Mouse (Mus musculus) hindbrain, postnatal 0 days (tissue): ENCODE measurements around the gene Chrna1. TPM values are rescaled to one million over a fixed set of nuclear protein-coding genes. Genes with fewer than 3 reads are reported as not detected.
A peak's percentile ranks its signal among the peaks of the same experiment; 100 is the strongest.

ENCODE experiments used
- ATAC-seq: fragments of 200-750 bp; cut with Nextera tagmentation; 2 replicates; pipeline ENCODE4 v1.8.0; 2017; ENCODE audit warnings: mild to moderate bottlenecking, moderate TSS enrichment, moderate library complexity
- DNase-seq: peaks from one replicate; pipeline ENCODE4 v3.0.0-alpha.2; 2015; ENCODE audit warnings: low spot score
- H3K27ac ChIP-seq: fragments of 300-500 bp; sonication (generic); 2 replicates; pipeline ENCODE4 v1.5.1; 2014; ENCODE audit warnings: mild to moderate bottlenecking
- H3K27me3 ChIP-seq: fragments of 300-500 bp; sonication (generic); 2 replicates; pipeline ENCODE4 v1.6.1; 2014; ENCODE audit warnings: low read length, mixed read lengths; ENCODE audit not compliant: insufficient read depth
- H3K36me3 ChIP-seq: fragments of 300-500 bp; sonication (generic); 2 replicates; pipeline ENCODE4 v1.6.1; 2014; ENCODE audit warnings: low read length, mixed read lengths; ENCODE audit not compliant: insufficient read depth
- H3K4me1 ChIP-seq: fragments of 300-500 bp; sonication (generic); 2 replicates; pipeline ENCODE4 v1.6.1; 2014; ENCODE audit warnings: antibody characterized with exemption, low read length, mixed read lengths; ENCODE audit not compliant: insufficient read depth
- H3K4me2 ChIP-seq: fragments of 300-500 bp; sonication (generic); 2 replicates; pipeline ENCODE4 v1.6.1; 2014; ENCODE audit warnings: low read depth, mild to moderate bottlenecking, low read length, moderate library complexity, mixed read lengths
- H3K4me3 ChIP-seq: fragments of 300-500 bp; sonication (generic); 2 replicates; pipeline ENCODE4 v1.5.1; 2014; ENCODE audit warnings: low read length
- H3K9ac ChIP-seq: fragments of 300-500 bp; sonication (generic); replicated peaks from 2 replicates; pipeline ENCODE4 v1.6.1; 2014; ENCODE audit warnings: mild to moderate bottlenecking, low read length, moderate library complexity, mixed read lengths
- H3K9me3 ChIP-seq: fragments of 300-500 bp; sonication (generic); 2 replicates; pipeline ENCODE4 v1.6.1; 2016; ENCODE audit warnings: low read length, mixed read lengths
- CTCF ChIP-seq: IDR thresholded peaks from 2 replicates; pipeline ENCODE4 v1.5.1; 2016; ENCODE audit warnings: antibody characterized with exemption, control low read depth, low read depth
- WGBS: fragments of 180-500 bp; shearing (Covaris S2); extraction: QIAGEN DNeasy Blood & Tissue Kit; methylation state at CpG from one replicate; pipeline ENCODE4 v1.1.7; 2014; 5-methylcytosine and 5-hydroxymethylcytosine counted together
- polyA plus RNA-seq: library from polyadenylated mRNA; unstranded; fragments of >200 nt; fragmentation: Nextera tagmentation; extraction: Ambion mirVana; gene quantifications from 2 replicates; pipeline ENCODE4 v1.2.1, GENCODE M21; 2015
- total RNA-seq: library from RNA; depleted of rRNA; stranded (reverse); fragments of >200 nt; gene quantifications from 2 replicates; pipeline ENCODE4 v1.2.3, GENCODE M21; 2014; rRNA removed

The Chrna1 gene
- total and polyA plus RNA-seq, 2 experiments from 2014 or later, result 0.15 TPM; not detected in 1

DNA sequence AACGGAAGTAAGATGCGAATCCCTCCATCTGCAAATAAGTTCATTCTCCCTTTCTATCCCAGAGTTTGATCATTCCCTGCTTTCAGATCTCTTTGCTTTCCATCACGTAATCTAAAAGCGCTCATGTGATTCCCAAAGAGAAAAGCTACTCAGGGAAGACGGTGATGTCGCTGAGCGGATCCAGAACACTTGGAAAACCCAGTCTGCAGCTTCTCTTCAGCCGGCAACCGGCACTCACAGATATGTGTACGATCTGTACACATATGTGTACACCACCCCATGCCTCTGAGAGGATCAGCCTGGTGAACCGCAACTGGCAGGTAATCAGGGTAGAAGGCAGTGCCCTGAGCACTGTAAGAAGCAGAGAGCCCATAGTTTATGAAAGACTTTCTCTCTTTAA lies 52.2 kb downstream of the Chrna1 start:
- H3K27me3 ChIP-seq, result 0 out of 2 replicates have a peak, but pooled peaks cover 5% of the 10 kb centered on the region
- 86% methylated on average over 11 of the region's 11 CpGs for WGBS
- H3K4me2 ChIP-seq, result peak overlapping the region; percentile 95
- no peaks in the 10 kb centered on the region for H3K36me3 ChIP-seq
- H3K4me1 ChIP-seq, result no peaks in the 10 kb centered on the region
- no peak overlapping the region for H3K27ac ChIP-seq
- peak overlapping the region; percentile 82; the same call in 1 of the 2 replicates for H3K4me3 ChIP-seq
- no peak for ATAC-seq
- no peak overlapping the region for H3K9ac ChIP-seq
- no peak for TF ChIP-seq CTCF
- no peaks in the 10 kb centered on the region for H3K9me3 ChIP-seq
- DNase-seq, result no peak

DNA sequence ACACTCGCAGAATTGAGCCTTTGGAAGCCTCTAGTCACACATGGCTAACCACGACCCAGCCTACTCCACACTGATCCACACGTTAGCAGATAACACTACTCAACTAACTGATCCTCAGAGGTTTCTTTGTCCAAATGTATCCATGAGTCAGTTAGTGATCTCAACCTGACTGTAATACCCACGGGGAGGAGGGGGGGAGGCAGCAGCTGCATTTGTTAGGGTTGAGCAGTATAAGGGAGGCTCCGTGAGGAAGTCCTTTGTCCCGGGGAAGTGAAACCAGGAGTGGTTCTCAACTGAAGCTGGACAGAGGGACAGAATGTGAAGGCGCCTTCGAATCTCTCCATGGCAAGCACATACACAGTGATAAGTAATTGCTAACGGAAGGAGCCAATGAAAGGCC lies 53.4 kb downstream of the Chrna1 start:
- Histone ChIP-seq H3K4me3 (no peak overlapping the region), H3K4me2 (no peak overlapping the region), H3K27me3 (0 out of 2 replicates have a peak, but pooled peaks cover 5% of the 10 kb centered on the region), H3K4me1 (no peaks in the 10 kb centered on the region), H3K9ac (no peak overlapping the region), H3K27ac (no peak overlapping the region), H3K9me3 (no peaks in the 10 kb centered on the region), H3K36me3 (no peaks in the 10 kb centered on the region)
- WGBS, result 76% methylated on average over 9 of the region's 9 CpGs
- DNase-seq, result no peak
- no peak for TF ChIP-seq CTCF
- ATAC-seq, result no peak

DNA sequence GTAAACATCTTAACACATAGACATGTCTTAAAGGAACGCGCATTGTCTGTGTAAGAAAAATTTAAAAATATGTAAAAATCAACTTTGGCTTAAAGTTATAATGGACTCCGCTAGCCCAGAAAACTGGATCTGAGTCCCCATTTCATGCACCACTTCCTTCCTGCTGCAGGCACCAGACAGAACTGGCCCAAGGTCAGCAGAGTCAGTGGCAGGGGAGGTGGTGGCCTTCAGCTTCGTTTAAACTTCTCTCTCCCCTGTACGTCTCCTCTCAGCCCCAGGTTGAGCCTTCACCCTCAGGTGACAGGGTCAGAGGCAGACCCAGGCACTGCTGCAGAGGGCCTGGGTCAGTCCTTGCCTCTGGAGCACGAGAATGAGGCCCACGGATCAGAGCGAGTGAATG lies 57.2 kb downstream of the Chrna1 start:
- no peak overlapping the region for H3K27ac ChIP-seq
- no peaks in the 10 kb centered on the region for H3K27me3 ChIP-seq
- no peaks in the 10 kb centered on the region for H3K4me1 ChIP-seq
- ATAC-seq (no peak), DNase-seq (no peak)
- H3K36me3 ChIP-seq, result no peaks in the 10 kb centered on the region
- no peak overlapping the region for H3K4me3 ChIP-seq
- WGBS, result 70% methylated on average over 8 of the region's 8 CpGs
- TF ChIP-seq CTCF, result no peak
- H3K4me2 ChIP-seq, result no peak overlapping the region
- no peaks in the 10 kb centered on the region for H3K9me3 ChIP-seq
- H3K9ac ChIP-seq, result no peak overlapping the region

DNA sequence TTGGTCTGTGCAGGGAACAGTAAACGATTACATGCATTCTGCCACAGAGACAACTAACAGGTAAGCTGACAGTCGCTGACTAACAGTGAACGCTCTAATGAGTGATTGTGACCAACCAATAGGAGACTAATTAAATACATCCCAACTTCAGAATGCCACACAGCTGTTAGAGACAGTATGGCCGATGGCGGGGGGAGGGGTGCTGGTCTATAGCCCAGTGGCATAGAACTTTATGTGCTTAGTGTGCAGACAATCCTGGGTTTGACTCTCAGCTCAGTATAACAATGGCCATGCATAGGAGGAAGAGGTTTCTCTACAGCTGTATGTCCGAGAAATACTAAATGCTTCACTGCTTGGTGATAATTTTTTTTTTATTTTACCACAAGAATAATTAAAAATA lies 57.8 kb downstream of the Chrna1 start:
- Histone ChIP-seq H3K27ac (no peak overlapping the region), H3K27me3 (no peaks in the 10 kb centered on the region), H3K36me3 (no peaks in the 10 kb centered on the region), H3K4me1 (no peaks in the 10 kb centered on the region), H3K9me3 (no peaks in the 10 kb centered on the region), H3K4me2 (no peak overlapping the region), H3K4me3 (no peak overlapping the region), H3K9ac (no peak overlapping the region)
- ATAC-seq (no peak), DNase-seq (no peak)
- TF ChIP-seq CTCF, result no peak
- 59% methylated on average over 6 of the region's 6 CpGs for WGBS

DNA sequence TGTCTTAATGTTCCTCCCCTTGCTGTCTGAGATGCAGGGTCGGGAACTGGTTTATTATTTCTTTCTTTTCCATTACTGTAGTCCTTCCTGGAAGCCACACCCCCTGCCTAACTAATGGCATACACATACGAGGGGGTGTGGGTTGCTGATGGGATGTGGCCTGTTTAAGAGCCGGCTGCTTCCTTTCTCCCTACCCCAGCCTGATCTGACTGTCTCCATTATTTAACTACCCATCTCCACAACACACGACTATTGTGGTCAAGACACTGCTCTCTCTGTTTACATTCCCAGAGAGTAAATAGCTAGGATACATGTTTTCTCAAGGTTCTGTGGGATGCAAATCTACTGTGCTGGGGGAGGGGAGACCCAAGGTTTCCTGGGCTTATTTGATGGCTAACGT lies 58.4 kb downstream of the Chrna1 start:
- no peak overlapping the region for H3K4me3 ChIP-seq
- no peaks in the 10 kb centered on the region for H3K9me3 ChIP-seq
- H3K27ac ChIP-seq, result no peak overlapping the region
- DNase-seq (no peak), ATAC-seq (peak; percentile 70; the same call in 1 of the 2 replicates)
- H3K9ac ChIP-seq, result no peak overlapping the region
- 34% methylated on average over 5 of the region's 5 CpGs for WGBS
- no peak for TF ChIP-seq CTCF
- H3K27me3 ChIP-seq, result no peaks in the 10 kb centered on the region
- H3K36me3 ChIP-seq, result no peaks in the 10 kb centered on the region
- no peaks in the 10 kb centered on the region for H3K4me1 ChIP-seq
- H3K4me2 ChIP-seq, result no peak overlapping the region

DNA sequence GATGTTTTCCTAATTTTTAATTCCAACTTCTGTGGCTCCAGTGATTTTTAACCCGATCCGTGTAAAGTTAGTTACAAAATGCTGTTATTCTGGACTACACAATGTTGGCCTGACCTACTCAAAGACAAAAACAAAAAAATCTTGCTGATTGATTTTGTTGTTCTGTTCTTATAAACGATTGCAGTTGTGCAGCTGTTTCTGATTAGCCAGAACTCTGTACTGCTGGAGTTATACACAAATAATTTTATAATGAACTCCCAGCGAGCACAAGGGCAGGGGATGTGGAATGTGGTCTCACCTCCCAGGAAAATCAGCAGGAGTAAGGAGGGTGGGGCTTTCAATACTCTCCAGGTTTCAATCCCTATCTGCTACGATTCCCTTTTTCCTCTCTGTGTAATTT lies 61.2 kb downstream of the Chrna1 start:
- Histone ChIP-seq H3K4me2 (no peak overlapping the region), H3K4me3 (no peak overlapping the region), H3K36me3 (no peaks in the 10 kb centered on the region), H3K9me3 (no peaks in the 10 kb centered on the region), H3K4me1 (no peaks in the 10 kb centered on the region), H3K9ac (no peak overlapping the region), H3K27me3 (no peaks in the 10 kb centered on the region), H3K27ac (no peak overlapping the region)
- no peak for ATAC-seq
- TF ChIP-seq CTCF, result no peak
- 81% methylated on average over 5 of the region's 5 CpGs for WGBS
- DNase-seq, result no peak

DNA sequence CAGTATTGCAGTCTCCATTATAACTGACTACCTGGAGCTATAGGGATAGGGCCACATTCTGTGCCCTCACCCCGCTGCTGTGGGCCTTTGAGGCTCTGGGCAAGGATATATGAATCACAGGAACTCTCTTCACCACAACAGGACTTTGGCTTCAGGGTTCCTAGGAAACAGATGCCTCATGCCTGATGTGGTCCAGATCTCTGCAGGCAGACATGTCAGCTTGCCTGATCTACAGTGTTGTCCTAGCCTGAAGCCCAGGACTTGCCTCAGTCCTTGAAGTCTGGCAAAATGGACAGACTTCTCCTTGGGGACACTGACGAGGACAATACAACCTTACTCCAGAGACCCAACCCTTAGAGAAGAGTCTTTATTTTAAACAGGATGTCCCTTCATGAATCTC lies 61.8 kb downstream of the Chrna1 start:
- H3K27ac ChIP-seq, result no peak overlapping the region
- no peaks in the 10 kb centered on the region for H3K9me3 ChIP-seq
- DNase-seq (no peak), ATAC-seq (no peak)
- WGBS, result 91% methylated on average over 2 of the region's 2 CpGs
- H3K4me2 ChIP-seq, result no peak overlapping the region
- TF ChIP-seq CTCF, result no peak
- no peak overlapping the region for H3K9ac ChIP-seq
- H3K36me3 ChIP-seq, result no peaks in the 10 kb centered on the region
- H3K27me3 ChIP-seq, result no peaks in the 10 kb centered on the region
- no peak overlapping the region for H3K4me3 ChIP-seq
- H3K4me1 ChIP-seq, result no peaks in the 10 kb centered on the region

DNA sequence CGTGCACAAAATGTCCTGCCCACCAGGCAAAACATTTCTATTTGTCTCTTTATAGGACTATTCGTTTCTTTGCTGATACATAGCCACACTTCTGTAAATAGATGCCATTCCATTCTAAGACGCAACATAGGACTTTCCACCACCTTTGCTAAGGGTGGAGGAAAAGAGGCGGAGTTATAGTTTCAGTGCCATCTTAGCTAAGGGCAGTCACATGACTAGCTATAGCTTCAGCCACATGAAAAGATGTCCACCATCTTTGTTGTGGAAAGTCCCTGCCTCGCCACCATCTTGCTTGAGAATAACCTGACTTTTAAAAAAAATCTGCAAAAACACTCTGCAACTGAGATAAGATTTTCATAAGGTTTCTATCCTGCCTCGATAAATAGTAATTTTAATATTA lies 66.0 kb downstream of the Chrna1 start:
- Histone ChIP-seq H3K4me1 (no peaks in the 10 kb centered on the region), H3K4me3 (no peak overlapping the region), H3K27me3 (no peaks in the 10 kb centered on the region), H3K9ac (no peak overlapping the region), H3K4me2 (no peak overlapping the region), H3K9me3 (no peaks in the 10 kb centered on the region), H3K27ac (no peak overlapping the region), H3K36me3 (no peaks in the 10 kb centered on the region)
- TF ChIP-seq CTCF, result no peak
- ATAC-seq (no peak), DNase-seq (no peak)
- WGBS, result 94% methylated on average over 6 of the region's 6 CpGs

Other genes with a start within 250 kb of the Chrna1 start
- 15.2 and 18.8 TPM in 2 replicates for gene Gpr155, start 193.8 kb downstream of the Chrna1 start, total RNA-seq
- 11.3 and 12.0 TPM in 2 replicates for gene Gpr155, start 193.8 kb downstream of the Chrna1 start, polyA plus RNA-seq
- 2.4 and 3.0 TPM in 2 replicates for gene Wipf1, start 50.6 kb downstream of the Chrna1 start, total RNA-seq
- gene Wipf1, start 50.6 kb downstream of the Chrna1 start, polyA plus RNA-seq, result 2.6 TPM in 2 replicates
- gene Chn1, start 195.0 kb upstream of the Chrna1 start, total RNA-seq, result 95.3 and 111 TPM in 2 replicates
- 63.8 and 68.8 TPM in 2 replicates for gene Chn1, start 195.0 kb upstream of the Chrna1 start, polyA plus RNA-seq